Mouse (Mus musculus): ENCODE measurements around the gene Atp9a. TPM values are rescaled to one million over a fixed set of nuclear protein-coding genes. Genes with fewer than 3 reads are reported as not detected.

The Atp9a gene
- 14.2 and 15.0 TPM in 2 replicates for polyA plus RNA-seq (2015; fragmentation: Nextera tagmentation; extraction: Ambion mirVana)

GRCm38 (mm10) chr2:168742059-168742627, at the start of gene Atp9a:
Gene Atp9a, minus strand, starts transcription at chr2:168742409.
- Histone ChIP-seq H3K27ac (peak within 1 kb of the TSS; percentile 79), H3K4me3 (replicated peaks; ENCODE audit: low read depth, low read length) (peak within 1 kb of the TSS; percentile 81), H3K4me1 (replicated peaks; ENCODE audit: insufficient read depth, low read length) (no peaks in the 10 kb centered on the region), H3K36me3 (ENCODE audit: insufficient read depth, low read length) (no peaks in the 10 kb centered on the region), H3K27me3 (ENCODE audit: insufficient read depth, low read length) (no peaks in the 10 kb centered on the region), H3K4me2 (ENCODE audit: low read length) (peak within 1 kb of the TSS; percentile 82), H3K9ac (ENCODE audit: low read depth, low read length) (peak within 1 kb of the TSS; percentile 86), H3K9me3 (replicated peaks; ENCODE audit: low read length) (no peaks in the 10 kb centered on the region)
- TF ChIP-seq CTCF (IDR thresholded peaks at IDR 0.05; ENCODE audit: low read depth): no peak
- DNase-seq (ENCODE audit: low spot score) (peak; percentile 49), ATAC-seq (replicated peaks; ENCODE audit: low FRiP score, low read depth) (peak; percentile 44; the same call in 1 of the 2 replicates)
- 9% methylated on average over 19 of the region's 33 CpGs for WGBS

- H3K4me1 ChIP-seq (replicated peaks; ENCODE audit: insufficient read depth, low read length): no peaks in the 10 kb centered on the region
- H3K27me3 ChIP-seq (ENCODE audit: insufficient read depth, low read length): no peaks in the 10 kb centered on the region
- ATAC-seq (replicated peaks; ENCODE audit: low FRiP score, low read depth) (no peak), DNase-seq (ENCODE audit: low spot score) (no peak)
- no peaks in the 10 kb centered on the region for H3K9me3 ChIP-seq (replicated peaks; ENCODE audit: low read length)
- H3K4me3 ChIP-seq (replicated peaks; ENCODE audit: low read depth, low read length): no peak overlapping the region
- no peak overlapping the region for H3K4me2 ChIP-seq (ENCODE audit: low read length)
- no peak overlapping the region for H3K27ac ChIP-seq
- H3K36me3 ChIP-seq (ENCODE audit: insufficient read depth, low read length): no peaks in the 10 kb centered on the region
- WGBS: 70% methylated on average over 4 of the region's 4 CpGs
- no peak overlapping the region for H3K9ac ChIP-seq (ENCODE audit: low read depth, low read length)
- no peak for TF ChIP-seq CTCF (IDR thresholded peaks at IDR 0.05; ENCODE audit: low read depth)
Measured at GRCm38 (mm10) chr2:168791115-168791802, 49.0 kb upstream of the Atp9a start.

GRCm38 (mm10) chr2:168786174-168786573, 44.0 kb upstream of the Atp9a start:
- Histone ChIP-seq H3K36me3 (ENCODE audit: insufficient read depth, low read length) (no peaks in the 10 kb centered on the region), H3K4me1 (replicated peaks; ENCODE audit: insufficient read depth, low read length) (no peaks in the 10 kb centered on the region), H3K27me3 (ENCODE audit: insufficient read depth, low read length) (no peaks in the 10 kb centered on the region), H3K9me3 (replicated peaks; ENCODE audit: low read length) (no peaks in the 10 kb centered on the region), H3K4me3 (replicated peaks; ENCODE audit: low read depth, low read length) (no peak overlapping the region), H3K9ac (ENCODE audit: low read depth, low read length) (no peak overlapping the region), H3K4me2 (ENCODE audit: low read length) (no peak overlapping the region), H3K27ac (no peak overlapping the region)
- DNase-seq (ENCODE audit: low spot score) (no peak), ATAC-seq (replicated peaks; ENCODE audit: low FRiP score, low read depth) (no peak)
- no peak for TF ChIP-seq CTCF (IDR thresholded peaks at IDR 0.05; ENCODE audit: low read depth)
- WGBS: 93% methylated on average over 9 of the region's 9 CpGs

DNA sequence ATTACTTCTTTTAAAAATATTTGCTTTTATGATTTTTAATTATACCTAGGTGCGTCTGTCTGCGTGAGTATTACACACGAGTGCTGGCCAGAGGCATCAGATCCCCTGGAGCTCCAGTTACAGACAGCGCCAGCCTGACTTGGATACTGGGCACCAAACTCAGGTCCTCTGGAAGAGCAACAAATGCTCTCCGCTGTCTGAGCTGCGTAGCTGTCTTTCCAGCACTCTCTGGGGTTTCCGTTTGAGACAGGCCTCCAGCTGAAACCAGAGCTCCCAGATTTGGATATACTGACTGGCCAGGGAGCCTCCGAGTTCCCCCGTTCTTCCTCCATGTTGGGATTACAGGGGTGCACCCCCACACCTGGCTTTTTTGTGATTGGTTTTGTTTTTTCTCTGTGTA, 38.4 kb upstream of the Atp9a start:
- DNase-seq (ENCODE audit: low spot score) (no peak), ATAC-seq (replicated peaks; ENCODE audit: low FRiP score, low read depth) (no peak)
- no peak overlapping the region for H3K4me2 ChIP-seq (ENCODE audit: low read length)
- H3K4me3 ChIP-seq (replicated peaks; ENCODE audit: low read depth, low read length): no peak overlapping the region
- 31% methylated on average over 9 of the region's 9 CpGs for WGBS
- H3K27ac ChIP-seq: no peak overlapping the region
- no peaks in the 10 kb centered on the region for H3K36me3 ChIP-seq (ENCODE audit: insufficient read depth, low read length)
- H3K4me1 ChIP-seq (replicated peaks; ENCODE audit: insufficient read depth, low read length): no peaks in the 10 kb centered on the region
- H3K27me3 ChIP-seq (ENCODE audit: insufficient read depth, low read length): no peaks in the 10 kb centered on the region
- TF ChIP-seq CTCF (IDR thresholded peaks at IDR 0.05; ENCODE audit: low read depth): no peak
- H3K9me3 ChIP-seq (replicated peaks; ENCODE audit: low read length): no peaks in the 10 kb centered on the region
- no peak overlapping the region for H3K9ac ChIP-seq (ENCODE audit: low read depth, low read length)

DNA sequence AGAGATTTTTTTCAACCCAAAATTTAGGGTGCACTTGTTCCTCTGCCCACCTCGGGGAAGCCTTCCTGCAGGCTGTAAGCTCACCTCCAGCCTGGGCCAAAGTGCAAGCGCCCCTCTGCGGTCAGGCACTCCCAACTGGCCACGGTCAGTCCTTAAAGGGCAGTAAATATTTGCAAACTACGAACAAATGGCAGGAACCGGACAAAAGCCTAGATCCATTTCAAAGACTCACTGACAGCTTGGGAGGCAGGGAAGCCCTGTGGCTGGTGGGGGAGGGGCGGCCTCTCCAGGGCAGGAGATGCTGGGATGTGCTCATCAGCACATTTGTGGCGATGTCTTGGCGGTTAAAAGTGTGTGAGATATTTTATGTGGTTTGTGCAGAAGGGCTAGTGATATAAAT, 37.8 kb upstream of the Atp9a start:
- ATAC-seq (replicated peaks; ENCODE audit: low FRiP score, low read depth): no peak
- Histone ChIP-seq H3K27ac (no peak overlapping the region), H3K36me3 (ENCODE audit: insufficient read depth, low read length) (no peaks in the 10 kb centered on the region), H3K4me2 (ENCODE audit: low read length) (no peak overlapping the region), H3K4me1 (replicated peaks; ENCODE audit: insufficient read depth, low read length) (no peaks in the 10 kb centered on the region), H3K27me3 (ENCODE audit: insufficient read depth, low read length) (no peaks in the 10 kb centered on the region), H3K9me3 (replicated peaks; ENCODE audit: low read length) (no peaks in the 10 kb centered on the region), H3K9ac (ENCODE audit: low read depth, low read length) (no peak overlapping the region), H3K4me3 (replicated peaks; ENCODE audit: low read depth, low read length) (no peak overlapping the region)
- 14% methylated on average over 9 of the region's 9 CpGs for WGBS
- no peak for TF ChIP-seq CTCF (IDR thresholded peaks at IDR 0.05; ENCODE audit: low read depth)
- DNase-seq (ENCODE audit: low spot score): no peak

- DNase-seq (ENCODE audit: low spot score) (no peak), ATAC-seq (replicated peaks; ENCODE audit: low FRiP score, low read depth) (no peak)
- Histone ChIP-seq H3K4me3 (replicated peaks; ENCODE audit: low read depth, low read length) (no peak overlapping the region), H3K27ac (no peak overlapping the region), H3K9ac (ENCODE audit: low read depth, low read length) (no peak overlapping the region), H3K9me3 (replicated peaks; ENCODE audit: low read length) (no peaks in the 10 kb centered on the region), H3K4me1 (replicated peaks; ENCODE audit: insufficient read depth, low read length) (no peaks in the 10 kb centered on the region), H3K27me3 (ENCODE audit: insufficient read depth, low read length) (0 out of 2 replicates have a peak, but pooled peaks cover 2% of the 10 kb centered on the region), H3K36me3 (ENCODE audit: insufficient read depth, low read length) (no peaks in the 10 kb centered on the region), H3K4me2 (ENCODE audit: low read length) (no peak overlapping the region)
- TF ChIP-seq CTCF (IDR thresholded peaks at IDR 0.05; ENCODE audit: low read depth): no peak
Measured at GRCm38 (mm10) chr2:168777481-168777880, 35.3 kb upstream of the Atp9a start.
